Mouse (Mus musculus): ENCODE measurements around the gene Tti1. TPM values are rescaled to one million over a fixed set of nuclear protein-coding genes. Genes with fewer than 3 reads are reported as not detected.
"Not testable (repeated sequence)": the region's sequence is repeated elsewhere in the genome, so short reads cannot be mapped to it uniquely, and the experiment has no call there.

Tti1 gene
- polyA plus RNA-seq, 1 experiment from 2014 or later = 41.2 TPM

- Histone ChIP-seq H3K27ac (no peak overlapping the region), H3K27me3 (ENCODE audit: low read depth, poor library complexity, severe bottlenecking) (no peaks in the 10 kb centered on the region), H3K4me3 (no peak overlapping the region), H3K9me3 (replicated peaks) (no peaks in the 10 kb centered on the region), H3K36me3 (peaks cover 93% of the 10 kb centered on the region), H3K4me1 (no peaks in the 10 kb centered on the region)
- WGBS = 96% methylated on average over 10 of the region's 10 CpGs
- DNase-seq (ENCODE audit: low spot score) = no peak
Measured at GRCm38 (mm10) chr2:158058534-158058933, 30.3 kb upstream of the Tti1 start.

- Histone ChIP-seq H3K27me3 (ENCODE audit: low read depth, poor library complexity, severe bottlenecking) (no peaks in the 10 kb centered on the region), H3K36me3 (peaks cover 90% of the 10 kb centered on the region), H3K4me1 (no peaks in the 10 kb centered on the region), H3K27ac (no peak overlapping the region), H3K4me3 (no peak overlapping the region), H3K9me3 (replicated peaks) (no peaks in the 10 kb centered on the region)
- 95% methylated on average over 3 of the region's 3 CpGs for WGBS
- DNase-seq (ENCODE audit: low spot score) = no peak
Measured at GRCm38 (mm10) chr2:158057030-158057429, 28.8 kb upstream of the Tti1 start.

- H3K4me3 ChIP-seq; H3K4me1 ChIP-seq; H3K9me3 ChIP-seq (replicated peaks); H3K27ac ChIP-seq; H3K27me3 ChIP-seq (ENCODE audit: low read depth, poor library complexity, severe bottlenecking); DNase-seq (ENCODE audit: low spot score): not testable (repeated sequence)
- H3K36me3 ChIP-seq = peaks cover 86% of the 10 kb centered on the region
- 86% methylated on average over 8 of the region's 8 CpGs for WGBS
Measured at GRCm38 (mm10) chr2:158055383-158055782, 27.1 kb upstream of the Tti1 start.

GRCm38 (mm10) chr2:158054596-158054995, 26.4 kb upstream of the Tti1 start:
- no peak overlapping the region for H3K27ac ChIP-seq
- H3K4me3 ChIP-seq = no peak overlapping the region
- no peaks in the 10 kb centered on the region for H3K4me1 ChIP-seq
- H3K27me3 ChIP-seq (ENCODE audit: low read depth, poor library complexity, severe bottlenecking) = no peaks in the 10 kb centered on the region
- no peak for DNase-seq (ENCODE audit: low spot score)
- 92% methylated on average over 3 of the region's 3 CpGs for WGBS
- no peaks in the 10 kb centered on the region for H3K9me3 ChIP-seq (replicated peaks)
- peaks cover 86% of the 10 kb centered on the region for H3K36me3 ChIP-seq

GRCm38 (mm10) chr2:158050116-158050515, 21.9 kb upstream of the Tti1 start:
- WGBS = 97% methylated on average over 8 of the region's 8 CpGs
- H3K36me3 ChIP-seq = peaks cover 84% of the 10 kb centered on the region

GRCm38 (mm10) chr2:158048718-158049117, 20.5 kb upstream of the Tti1 start:
- Histone ChIP-seq H3K9me3 (replicated peaks) (no peaks in the 10 kb centered on the region), H3K36me3 (peaks cover 89% of the 10 kb centered on the region), H3K4me1 (no peaks in the 10 kb centered on the region), H3K27ac (no peak overlapping the region), H3K27me3 (ENCODE audit: low read depth, poor library complexity, severe bottlenecking) (no peaks in the 10 kb centered on the region), H3K4me3 (no peak overlapping the region)
- WGBS = 90% methylated on average over 1 of the region's 1 CpGs
- no peak for DNase-seq (ENCODE audit: low spot score)

More at GRCm38 (mm10) chr2:158050116-158050515, 21.9 kb upstream of the Tti1 start:
- DNase-seq (ENCODE audit: low spot score) = no peak
- no peaks in the 10 kb centered on the region for H3K27me3 ChIP-seq (ENCODE audit: low read depth, poor library complexity, severe bottlenecking)
- H3K27ac ChIP-seq = no peak overlapping the region
- H3K4me3 ChIP-seq = no peak overlapping the region
- H3K9me3 ChIP-seq (replicated peaks) = no peaks in the 10 kb centered on the region
- no peaks in the 10 kb centered on the region for H3K4me1 ChIP-seq

- Histone ChIP-seq H3K27me3 (ENCODE audit: low read depth, poor library complexity, severe bottlenecking) (no peaks in the 10 kb centered on the region), H3K9me3 (replicated peaks) (no peaks in the 10 kb centered on the region), H3K36me3 (peaks cover 94% of the 10 kb centered on the region), H3K4me1 (no peaks in the 10 kb centered on the region), H3K27ac (no peak overlapping the region), H3K4me3 (no peak overlapping the region)
- 74% methylated on average over 3 of the region's 3 CpGs for WGBS
- DNase-seq (ENCODE audit: low spot score) = peak; percentile 61
Measured at GRCm38 (mm10) chr2:158047903-158048302, 19.7 kb upstream of the Tti1 start.

- peaks cover 94% of the 10 kb centered on the region for H3K36me3 ChIP-seq
- H3K9me3 ChIP-seq (replicated peaks) = no peaks in the 10 kb centered on the region
- no peak overlapping the region for H3K27ac ChIP-seq
- no peak overlapping the region for H3K4me3 ChIP-seq
- no peaks in the 10 kb centered on the region for H3K4me1 ChIP-seq
- no peaks in the 10 kb centered on the region for H3K27me3 ChIP-seq (ENCODE audit: low read depth, poor library complexity, severe bottlenecking)
- WGBS = 86% methylated on average over 4 of the region's 4 CpGs
- no peak for DNase-seq (ENCODE audit: low spot score)
Measured at GRCm38 (mm10) chr2:158046186-158046585, 18.0 kb upstream of the Tti1 start.

- Histone ChIP-seq H3K4me1 (no peaks in the 10 kb centered on the region), H3K36me3 (peaks cover 96% of the 10 kb centered on the region), H3K27ac (no peak overlapping the region), H3K27me3 (ENCODE audit: low read depth, poor library complexity, severe bottlenecking) (no peaks in the 10 kb centered on the region), H3K4me3 (no peak overlapping the region), H3K9me3 (replicated peaks) (no peaks in the 10 kb centered on the region)
- 88% methylated on average over 8 of the region's 8 CpGs for WGBS
- DNase-seq (ENCODE audit: low spot score) = no peak
Measured at GRCm38 (mm10) chr2:158043504-158043903, 15.3 kb upstream of the Tti1 start.

- Histone ChIP-seq H3K27me3 (ENCODE audit: low read depth, poor library complexity, severe bottlenecking) (no peaks in the 10 kb centered on the region), H3K4me3 (no peak overlapping the region), H3K9me3 (replicated peaks) (no peaks in the 10 kb centered on the region), H3K27ac (no peak overlapping the region), H3K36me3 (peaks cover 93% of the 10 kb centered on the region), H3K4me1 (no peaks in the 10 kb centered on the region)
- no peak for DNase-seq (ENCODE audit: low spot score)
- 84% methylated on average over 2 of the region's 2 CpGs for WGBS
Measured at GRCm38 (mm10) chr2:158040396-158040795, 12.2 kb upstream of the Tti1 start.

- no peak overlapping the region for H3K27ac ChIP-seq
- 79% methylated on average over 1 of the region's 1 CpGs for WGBS
- no peaks in the 10 kb centered on the region for H3K27me3 ChIP-seq (ENCODE audit: low read depth, poor library complexity, severe bottlenecking)
- DNase-seq (ENCODE audit: low spot score) = no peak
- H3K4me3 ChIP-seq = no peak overlapping the region
- H3K4me1 ChIP-seq = no peaks in the 10 kb centered on the region
- peaks cover 85% of the 10 kb centered on the region for H3K36me3 ChIP-seq
- no peaks in the 10 kb centered on the region for H3K9me3 ChIP-seq (replicated peaks)
Measured at GRCm38 (mm10) chr2:158039662-158040061, 11.4 kb upstream of the Tti1 start.

GRCm38 (mm10) chr2:158037571-158037970, 9.3 kb upstream of the Tti1 start:
- no peak overlapping the region for H3K27ac ChIP-seq
- no peak for DNase-seq (ENCODE audit: low spot score)
- H3K27me3 ChIP-seq (ENCODE audit: low read depth, poor library complexity, severe bottlenecking) = no peaks in the 10 kb centered on the region
- no peaks in the 10 kb centered on the region for H3K4me1 ChIP-seq
- H3K9me3 ChIP-seq (replicated peaks) = no peaks in the 10 kb centered on the region
- no peak overlapping the region for H3K4me3 ChIP-seq
- peaks cover 76% of the 10 kb centered on the region for H3K36me3 ChIP-seq
- 100% methylated on average over 1 of the region's 1 CpGs for WGBS

GRCm38 (mm10) chr2:158036953-158037352, 8.7 kb upstream of the Tti1 start:
- Histone ChIP-seq H3K4me1 (no peaks in the 10 kb centered on the region; the same call in 1 of the 2 replicates), H3K27me3 (ENCODE audit: low read depth, poor library complexity, severe bottlenecking) (no peaks in the 10 kb centered on the region), H3K9me3 (replicated peaks) (no peaks in the 10 kb centered on the region), H3K27ac (no peak overlapping the region), H3K36me3 (peaks cover 76% of the 10 kb centered on the region), H3K4me3 (no peak overlapping the region)
- WGBS = 83% methylated on average over 7 of the region's 7 CpGs
- no peak for DNase-seq (ENCODE audit: low spot score)

GRCm38 (mm10) chr2:158036408-158036807, 8.2 kb upstream of the Tti1 start:
- no peak for DNase-seq (ENCODE audit: low spot score)
- Histone ChIP-seq H3K4me1 (peaks cover under 1% of the 10 kb centered on the region; the same call in 1 of the 2 replicates), H3K27ac (no peak overlapping the region), H3K9me3 (replicated peaks) (no peaks in the 10 kb centered on the region), H3K4me3 (no peak overlapping the region), H3K27me3 (ENCODE audit: low read depth, poor library complexity, severe bottlenecking) (no peaks in the 10 kb centered on the region), H3K36me3 (peaks cover 75% of the 10 kb centered on the region)
- 91% methylated on average over 6 of the region's 6 CpGs for WGBS
